Mouse (Mus musculus) ES-E14 (cell line): ENCODE measurements around the gene Clock. TPM values are rescaled to one million over a fixed set of nuclear protein-coding genes. Genes with fewer than 3 reads are reported as not detected.
A peak's percentile ranks its signal among the peaks of the same experiment; 100 is the strongest.

Source experiments
- DNase-seq: peaks from one replicate; pipeline ENCODE4 v3.0.0-alpha.2; 2013; ENCODE audit warnings: low read depth, low spot score
- H3K27ac ChIP-seq: 2 replicates; pipeline ENCODE4 v1.5.1; 2012; ENCODE audit warnings: low read depth, mild to moderate bottlenecking, low read length, moderate library complexity, mixed read lengths; ENCODE audit not compliant: poor library complexity, insufficient read depth, severe bottlenecking
- H3K36me3 ChIP-seq: 2 replicates; pipeline ENCODE4 v1.6.1; 2012; ENCODE audit warnings: mild to moderate bottlenecking, low read length, moderate library complexity, mixed read lengths; ENCODE audit not compliant: control insufficient read depth, poor library complexity, insufficient read depth, severe bottlenecking
- H3K4me1 ChIP-seq, 2 experiments: fragments of 150-350 bp in 1 of 2; sonication (generic) in 1 of 2; 2 replicates each; pipeline ENCODE4 v1.6.1; 2012; ENCODE audit warnings: low read length in 2 of 2, mild to moderate bottlenecking in 1 of 2, mixed read lengths in 1 of 2; ENCODE audit not compliant: control insufficient read depth in 2 of 2, insufficient read depth in 2 of 2, poor library complexity in 1 of 2
- H3K4me3 ChIP-seq, 2 experiments: fragments of 150-350 bp in 1 of 2; sonication (generic) in 1 of 2; 2 replicates each; pipeline ENCODE4 v1.5.1; 2012; ENCODE audit warnings: low read length in 2 of 2, low read depth in 1 of 2, mild to moderate bottlenecking in 1 of 2, mixed read lengths in 1 of 2; ENCODE audit not compliant: insufficient read depth in 1 of 2, poor library complexity in 1 of 2, severe bottlenecking in 1 of 2
- H3K9ac ChIP-seq: 2 replicates; pipeline ENCODE4 v1.6.1; 2012; ENCODE audit warnings: low read depth, mild to moderate bottlenecking, low read length, mixed read lengths; ENCODE audit not compliant: poor library complexity, insufficient read depth, severe bottlenecking
- H3K9me3 ChIP-seq: fragments of 150-350 bp; sonication (generic); 2 replicates; pipeline ENCODE4 v1.6.1; 2012; ENCODE audit warnings: low read depth, mild to moderate bottlenecking, low read length; ENCODE audit not compliant: control insufficient read depth, insufficient read depth
- CHD2 ChIP-seq: IDR thresholded peaks from 2 replicates; pipeline ENCODE4 v1.6.1; 2014; ENCODE audit warnings: mild to moderate bottlenecking, low read depth, low read length, inconsistent platforms
- HCFC1 ChIP-seq: IDR thresholded peaks from 2 replicates; pipeline ENCODE4 v1.6.1; 2012; ENCODE audit warnings: low read length, inconsistent platforms, borderline replicate concordance; ENCODE audit not compliant: insufficient read depth
- MAFK ChIP-seq: IDR thresholded peaks from 2 replicates; pipeline ENCODE4 v1.6.1; 2014; ENCODE audit warnings: mild to moderate bottlenecking, low read depth, low read length, inconsistent platforms; ENCODE audit not compliant: insufficient read depth
- ZC3H11A ChIP-seq: IDR thresholded peaks from 2 replicates; pipeline ENCODE4 v1.6.1; 2012; ENCODE audit warnings: low read depth, mild to moderate bottlenecking, inconsistent platforms, low read length, borderline replicate concordance
- ZNF384 ChIP-seq: IDR thresholded peaks from 2 replicates; pipeline ENCODE4 v1.6.1; 2012; ENCODE audit warnings: low read depth, low read length, inconsistent platforms
- in situ Hi-C, 2 experiments: fragments of 600-800 bp; cut with MboI; formaldehyde crosslinking; loops; one replicate each; pipeline ENCODE4 v1.15.1; 2025; ENCODE audit warnings: low sequenced_read_pairs in 2 of 2, inconsistent platforms in 1 of 2; ENCODE audit not compliant: unreplicated experiment in 2 of 2
- total RNA-seq: library from RNA; depleted of rRNA; stranded (reverse); fragments of 300-350 nt; gene quantifications from 2 replicates; pipeline ENCODE4 v1.2.3, GENCODE M21; 2012

Gene Clock
- total RNA-seq, 1 experiment, result 16.4 TPM

GRCm38 (mm10) chr5:76175051-76175450 is 129.5 kb downstream of the Clock start:
- no peak for DNase-seq
- H3K4me1 ChIP-seq, result peaks cover 5% of the 10 kb centered on the region in 2 experiments; a peak in 2 of 4 replicates
- H3K36me3 ChIP-seq, result no peaks in the 10 kb centered on the region
- in situ Hi-C loops, result no loop called here
- no peak overlapping the region for H3K9ac ChIP-seq
- no peak overlapping the region for H3K27ac ChIP-seq
- no peaks in the 10 kb centered on the region for H3K9me3 ChIP-seq
- H3K4me3 ChIP-seq, result no peak overlapping the region
- TF ChIP-seq ZNF384 (no peak), ZC3H11A (no peak), MAFK (no peak), HCFC1 (no peak), CHD2 (no peak)

- Histone ChIP-seq H3K4me1 (no peaks in the 10 kb centered on the region; a peak in 1 of 4 replicates), H3K9ac (no peak overlapping the region), H3K4me3 (no peak overlapping the region), H3K27ac (no peak overlapping the region), H3K36me3 (no peaks in the 10 kb centered on the region), H3K9me3 (no peaks in the 10 kb centered on the region)
- in situ Hi-C loops, result no loop called here
- TF ChIP-seq HCFC1 (peak; percentile 56; the same call in 1 of the 2 replicates), ZC3H11A (no peak), ZNF384 (no peak)
- DNase-seq, result no peak
These were observed 133.6 kb downstream of the Clock start for GRCm38 (mm10) chr5:76171039-76171438.

GRCm38 (mm10) chr5:76170522-76170921 is 134.1 kb downstream of the Clock start:
- Histone ChIP-seq H3K36me3 (no peaks in the 10 kb centered on the region), H3K9me3 (no peaks in the 10 kb centered on the region), H3K4me3 (no peak overlapping the region), H3K4me1 (no peaks in the 10 kb centered on the region), H3K9ac (no peak overlapping the region), H3K27ac (no peak overlapping the region)
- in situ Hi-C loops, result no loop called here
- peak; percentile 44 for DNase-seq
- no peak for TF ChIP-seq HCFC1
- no peak for TF ChIP-seq ZNF384
- no peak for TF ChIP-seq MAFK
- no peak for TF ChIP-seq CHD2
- TF ChIP-seq ZC3H11A, result 0 out of 2 replicates have a peak, but pooled peaks have one; percentile 57

- no peaks in the 10 kb centered on the region for H3K36me3 ChIP-seq
- in situ Hi-C loops, result no loop called here
- H3K9ac ChIP-seq, result no peak overlapping the region
- no peak overlapping the region for H3K4me3 ChIP-seq
- no peak for DNase-seq
- no peaks in the 10 kb centered on the region for H3K9me3 ChIP-seq
- no peak for TF ChIP-seq ZC3H11A
- TF ChIP-seq MAFK, result no peak
- TF ChIP-seq ZNF384, result no peak
- TF ChIP-seq HCFC1, result no peak
- TF ChIP-seq CHD2, result no peak
- no peak overlapping the region for H3K27ac ChIP-seq
- H3K4me1 ChIP-seq, result no peaks in the 10 kb centered on the region
These were observed 139.8 kb downstream of the Clock start for GRCm38 (mm10) chr5:76164827-76165226.

- Histone ChIP-seq H3K36me3 (no peaks in the 10 kb centered on the region), H3K4me1 (no peaks in the 10 kb centered on the region), H3K9me3 (no peaks in the 10 kb centered on the region), H3K27ac (no peak overlapping the region), H3K9ac (no peak overlapping the region), H3K4me3 (no peak overlapping the region)
- in situ Hi-C loops, result no loop called here
- no peak for TF ChIP-seq CHD2
- no peak for TF ChIP-seq ZC3H11A
- no peak for TF ChIP-seq ZNF384
- no peak for TF ChIP-seq HCFC1
- TF ChIP-seq MAFK, result no peak
- DNase-seq, result no peak
These were observed 140.7 kb downstream of the Clock start for GRCm38 (mm10) chr5:76163828-76164390.
